Mouse (Mus musculus) ES-Bruce4 (cell line): ENCODE results near the gene Wdr24. TPM values are rescaled to one million over a fixed set of nuclear protein-coding genes. Genes with fewer than 3 reads are reported as not detected.

ENCODE experiments used
- H3K27ac ChIP-seq: 2 replicates; pipeline ENCODE4 v1.5.1; 2012; ENCODE audit warnings: low read length, inconsistent platforms; ENCODE audit not compliant: insufficient read depth
- H3K27me3 ChIP-seq: 2 replicates; pipeline ENCODE4 v1.6.1; 2012; ENCODE audit warnings: mild to moderate bottlenecking, low read length, inconsistent platforms; ENCODE audit not compliant: control insufficient read depth, poor library complexity, insufficient read depth, severe bottlenecking
- H3K36me3 ChIP-seq: 2 replicates; pipeline ENCODE4 v1.6.1; 2012; ENCODE audit warnings: inconsistent platforms, mild to moderate bottlenecking, low read length, moderate library complexity; ENCODE audit not compliant: control insufficient read depth, poor library complexity, insufficient read depth, severe bottlenecking
- H3K4me1 ChIP-seq: one replicate; pipeline ENCODE4 v1.8.1; 2011; ENCODE audit warnings: low read length; ENCODE audit not compliant: control insufficient read depth, insufficient read depth
- H3K4me3 ChIP-seq: 2 replicates; pipeline ENCODE4 v1.5.1; 2011; ENCODE audit warnings: low read depth, mild to moderate bottlenecking, low read length
- H3K9ac ChIP-seq: 2 replicates; pipeline ENCODE4 v1.6.1; 2012; ENCODE audit warnings: low read depth, mild to moderate bottlenecking, inconsistent platforms; ENCODE audit not compliant: poor library complexity, severe bottlenecking
- H3K9me3 ChIP-seq: replicated peaks from 2 replicates; pipeline ENCODE4 v1.6.1; 2012; ENCODE audit warnings: mild to moderate bottlenecking, low read length, inconsistent platforms; ENCODE audit not compliant: control insufficient read depth, poor library complexity, insufficient read depth, severe bottlenecking
- CTCF ChIP-seq: IDR thresholded peaks from one replicate; pipeline ENCODE4 v1.8.1; 2011; ENCODE audit warnings: low read depth, low read length
- EP300 ChIP-seq: IDR thresholded peaks from 2 replicates; pipeline ENCODE4 v1.6.1; 2011; ENCODE audit warnings: low read depth, low read length; ENCODE audit not compliant: insufficient read depth
- POLR2A ChIP-seq: IDR thresholded peaks from one replicate; pipeline ENCODE4 v1.8.1; 2011; ENCODE audit warnings: low read length; ENCODE audit not compliant: insufficient read depth
- polyA plus RNA-seq: library from polyadenylated mRNA; stranded (reverse); fragments of >200 nt; gene quantifications from 2 replicates; pipeline ENCODE4 v1.2.4, GENCODE M21; 2011; ENCODE audit warnings: low read depth; ENCODE audit not compliant: missing spikeins, insufficient read depth, insufficient read length

The Wdr24 gene
- polyA plus RNA-seq, 1 experiment = 20.7 TPM

- Histone ChIP-seq H3K9ac (peak within 1 kb of the TSS; percentile 23; the same call in 1 of the 2 replicates), H3K27ac (no peak within 1 kb of the TSS), H3K4me3 (peak within 1 kb of the TSS; percentile 21), H3K36me3 (peaks cover 20% of the 10 kb centered on the region), H3K9me3 (no peaks in the 10 kb centered on the region), H3K27me3 (no peaks in the 10 kb centered on the region), H3K4me1 (peaks cover 4% of the 10 kb centered on the region)
- TF ChIP-seq POLR2A (no peak), EP300 (no peak), CTCF (no peak)
Observed at GRCm38 (mm10) chr17:25837076-25837410, 13.6 kb downstream of the Wdr24 start, which contains the start of gene Rhbdl1. Rhbdl1 (minus strand) TSS chr17:25837295.

GRCm38 (mm10) chr17:25837533-25837932, 14.1 kb downstream of the Wdr24 start:
- no peaks in the 10 kb centered on the region for H3K27me3 ChIP-seq
- H3K36me3 ChIP-seq = peaks cover 20% of the 10 kb centered on the region
- no peak overlapping the region for H3K27ac ChIP-seq
- H3K9me3 ChIP-seq = no peaks in the 10 kb centered on the region
- TF ChIP-seq EP300 (no peak), CTCF (no peak), POLR2A (no peak)
- no peak overlapping the region for H3K9ac ChIP-seq
- no peak overlapping the region for H3K4me3 ChIP-seq
- H3K4me1 ChIP-seq = peaks cover 4% of the 10 kb centered on the region

- Histone ChIP-seq H3K4me3 (no peak overlapping the region), H3K27me3 (no peaks in the 10 kb centered on the region), H3K9ac (no peak overlapping the region), H3K9me3 (no peaks in the 10 kb centered on the region), H3K36me3 (peaks cover 20% of the 10 kb centered on the region), H3K27ac (no peak overlapping the region), H3K4me1 (peaks cover 4% of the 10 kb centered on the region)
- TF ChIP-seq POLR2A (no peak), CTCF (no peak), EP300 (no peak)
Observed at GRCm38 (mm10) chr17:25838904-25839303, 15.5 kb downstream of the Wdr24 start.

GRCm38 (mm10) chr17:25839455-25840235, 16.2 kb downstream of the Wdr24 start:
- Histone ChIP-seq H3K36me3 (peaks cover 20% of the 10 kb centered on the region), H3K27ac (no peak overlapping the region), H3K9ac (no peak overlapping the region), H3K27me3 (no peaks in the 10 kb centered on the region), H3K9me3 (no peaks in the 10 kb centered on the region), H3K4me3 (no peak overlapping the region), H3K4me1 (peaks cover 2% of the 10 kb centered on the region)
- TF ChIP-seq CTCF (no peak), EP300 (no peak), POLR2A (no peak)

- Histone ChIP-seq H3K27me3 (no peaks in the 10 kb centered on the region), H3K4me3 (no peak overlapping the region), H3K4me1 (no peaks in the 10 kb centered on the region), H3K36me3 (peaks cover 20% of the 10 kb centered on the region), H3K27ac (no peak overlapping the region), H3K9ac (no peak overlapping the region), H3K9me3 (no peaks in the 10 kb centered on the region)
- TF ChIP-seq POLR2A (no peak), EP300 (no peak), CTCF (no peak)
Observed at GRCm38 (mm10) chr17:25840519-25840918, 17.1 kb downstream of the Wdr24 start.

- no peak for TF ChIP-seq CTCF
- no peak for TF ChIP-seq POLR2A
- TF ChIP-seq EP300 = no peak
- no peak within 1 kb of the TSS for H3K9ac ChIP-seq
- no peak within 1 kb of the TSS for H3K27ac ChIP-seq
- peaks cover 20% of the 10 kb centered on the region for H3K36me3 ChIP-seq
- no peak within 1 kb of the TSS for H3K4me3 ChIP-seq
- H3K9me3 ChIP-seq = no peaks in the 10 kb centered on the region
- no peaks in the 10 kb centered on the region for H3K4me1 ChIP-seq
- H3K27me3 ChIP-seq = no peaks in the 10 kb centered on the region
Observed at GRCm38 (mm10) chr17:25841117-25841880, 17.9 kb downstream of the Wdr24 start, which contains the start of gene Gm20683. Gm20683 (minus strand) TSS chr17:25841763.
